Mouse (Mus musculus) retina, adult 2 months (tissue): ENCODE measurements around the gene Wdr27.

Source experiments
- DNase-seq: peaks from one replicate; pipeline ENCODE4 v3.0.0-alpha.2; 2012; ENCODE audit warnings: low read depth, low spot score

Gene Wdr27

GRCm38 (mm10) chr17:14824938-14825337, 118.0 kb downstream of the Wdr27 start:
- no peak for DNase-seq

DNA sequence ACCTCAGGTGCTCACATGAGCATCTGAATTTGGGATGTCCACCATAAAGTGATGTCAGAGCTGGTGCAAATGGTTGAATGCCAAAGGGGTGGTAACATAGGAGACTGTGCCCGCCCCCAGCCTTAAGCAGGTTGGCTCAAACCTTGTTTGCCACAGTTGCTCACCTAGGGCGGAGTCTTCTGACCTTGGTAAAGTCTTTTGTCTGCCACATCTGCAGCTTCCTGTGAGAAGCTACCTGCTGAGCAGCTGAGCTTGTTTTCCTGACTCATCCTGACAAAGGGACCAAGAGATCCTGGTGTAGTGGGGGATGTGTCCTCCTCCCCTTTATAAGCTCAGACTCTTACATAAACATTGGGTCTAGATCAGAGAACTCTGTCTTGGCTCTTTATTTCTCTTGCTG, 125.0 kb downstream of the Wdr27 start:
- DNase-seq, result no peak

- DNase-seq, result no peak
These were observed 126.9 kb downstream of the Wdr27 start for GRCm38 (mm10) chr17:14816107-14816506.

- no peak for DNase-seq
These were observed 127.7 kb downstream of the Wdr27 start for GRCm38 (mm10) chr17:14815304-14815703.

DNA sequence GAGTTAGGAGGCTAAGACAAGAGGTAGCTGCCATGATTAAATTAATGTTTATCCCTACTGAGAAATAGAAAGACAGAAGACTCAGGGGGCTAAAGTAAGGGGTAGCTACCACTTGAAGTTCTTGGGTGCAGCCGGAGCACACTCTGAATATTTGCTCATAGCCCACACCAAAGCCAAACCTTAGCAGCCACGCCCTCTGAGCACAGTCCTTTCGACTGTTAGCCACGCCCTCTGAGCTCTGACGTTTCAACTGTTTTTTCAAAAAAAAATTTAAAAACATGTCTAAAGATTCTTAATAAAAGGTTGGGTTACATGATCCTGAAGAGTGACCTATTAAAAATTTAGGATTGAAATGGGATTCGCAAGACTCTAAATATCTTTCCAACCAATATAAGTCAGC, 130.3 kb downstream of the Wdr27 start:
- no peak for DNase-seq

DNA sequence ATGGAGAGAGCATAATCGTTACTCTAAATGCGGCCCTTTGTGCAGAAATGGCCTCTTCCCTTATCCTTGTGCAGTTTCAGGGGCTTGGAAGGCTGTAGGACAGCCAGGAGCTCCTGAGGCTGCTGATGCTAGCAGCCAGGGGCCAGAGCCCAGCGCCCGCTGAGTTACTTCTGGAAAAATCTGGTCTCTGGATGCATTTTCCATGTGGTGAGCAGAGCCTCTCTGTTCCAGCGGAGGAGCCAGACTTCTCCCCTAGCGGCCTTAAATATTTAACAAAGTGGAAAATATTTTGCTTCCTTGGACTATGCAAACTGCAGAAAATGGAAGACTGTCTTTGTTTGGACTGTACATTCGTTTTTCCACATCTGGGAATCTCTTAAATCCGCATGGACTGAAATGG, 130.9 kb downstream of the Wdr27 start:
- no peak for DNase-seq

GRCm38 (mm10) chr17:14806808-14807207, 136.2 kb downstream of the Wdr27 start:
- no peak for DNase-seq

GRCm38 (mm10) chr17:14799243-14799642, 143.7 kb downstream of the Wdr27 start:
- no peak for DNase-seq

GRCm38 (mm10) chr17:14795074-14795473, 147.9 kb downstream of the Wdr27 start:
- DNase-seq, result no peak

DNA sequence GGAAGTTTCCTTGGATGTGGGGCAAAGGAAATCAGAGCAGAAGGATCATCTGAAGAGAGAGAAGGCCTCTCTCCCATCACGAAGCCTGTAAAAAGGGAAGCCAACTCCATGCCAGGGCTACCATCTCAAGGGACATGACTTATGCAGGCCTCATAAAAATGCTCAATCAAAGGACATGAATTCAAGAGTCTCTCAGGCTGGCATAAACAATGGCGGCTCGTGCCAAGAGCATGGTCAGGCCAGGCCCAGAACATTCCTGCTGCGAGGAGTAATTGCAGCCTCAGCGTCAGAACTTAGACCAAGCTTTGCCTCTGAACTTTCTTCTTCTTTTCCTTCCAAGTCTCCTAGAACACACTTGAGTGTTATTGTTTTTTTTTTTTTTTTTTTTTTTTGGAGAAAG, 163.6 kb downstream of the Wdr27 start:
- no peak for DNase-seq

GRCm38 (mm10) chr17:14771339-14771738, 171.6 kb downstream of the Wdr27 start:
- DNase-seq, result no peak

GRCm38 (mm10) chr17:14770377-14770776, 172.6 kb downstream of the Wdr27 start:
- no peak for DNase-seq
